Mouse (Mus musculus): ENCODE data around the gene Stag1. TPM values are rescaled to one million over a fixed set of nuclear protein-coding genes. Genes with fewer than 3 reads are reported as not detected.

Gene Stag1
- polyA plus RNA-seq (2016; fragmentation: Nextera tagmentation; extraction: Ambion mirVana) = 52.3 and 53.9 TPM in 2 replicates

- Histone ChIP-seq H3K36me3 (replicated peaks) (no peaks in the 10 kb centered on the region), H3K27ac (0 out of 2 replicates have a peak within 1 kb of the TSS, but pooled peaks have one; percentile 30), H3K9me3 (no peaks in the 10 kb centered on the region; the same call in 1 of the 2 replicates), H3K27me3 (ENCODE audit: poor library complexity, severe bottlenecking) (no peaks in the 10 kb centered on the region), H3K4me1 (peaks cover 26% of the 10 kb centered on the region), H3K4me3 (no peak within 1 kb of the TSS)
- no peak for DNase-seq (ENCODE audit: extremely low spot score, low spot score)
- 90% methylated on average over 8 of the region's 8 CpGs for WGBS
Measured at GRCm38 (mm10) chr9:100597546-100597945, at the start of gene Stag1. TSS of gene Stag1 (plus strand) at chr9:100597798.

GRCm38 (mm10) chr9:100548313-100548712 lies 49.3 kb upstream of the Stag1 start:
- 91% methylated on average over 2 of the region's 2 CpGs for WGBS
- peaks cover 12% of the 10 kb centered on the region for H3K9me3 ChIP-seq
- DNase-seq (ENCODE audit: extremely low spot score, low spot score) = no peak

DNA sequence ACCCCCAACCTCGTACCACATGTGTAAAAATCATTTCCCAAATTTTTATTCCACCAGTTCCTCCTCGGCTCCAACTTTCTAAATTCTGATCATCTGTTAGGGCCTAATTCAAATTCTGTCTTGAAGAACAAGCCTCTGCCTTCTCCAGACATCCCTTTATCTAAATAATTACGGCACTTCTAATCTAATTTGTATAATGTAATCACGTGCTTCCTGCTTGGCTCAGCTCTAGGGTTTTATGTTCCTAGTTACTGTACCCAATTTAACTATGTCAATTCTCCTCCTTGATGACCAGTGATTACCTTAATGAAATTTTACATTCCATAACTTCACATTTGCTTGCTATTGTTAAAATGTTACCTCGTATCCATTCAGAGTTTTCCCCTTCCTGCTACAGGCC lies 41.9 kb upstream of the Stag1 start:
- WGBS = 83% methylated on average over 5 of the region's 5 CpGs
- no peak overlapping the region for H3K4me3 ChIP-seq
- no peak for DNase-seq (ENCODE audit: extremely low spot score, low spot score)

More at GRCm38 (mm10) chr9:100548313-100548712, 49.3 kb upstream of the Stag1 start:
- no peak overlapping the region for H3K4me3 ChIP-seq
- no peak overlapping the region for H3K27ac ChIP-seq
- H3K4me1 ChIP-seq = peaks cover 24% of the 10 kb centered on the region
- no peaks in the 10 kb centered on the region for H3K27me3 ChIP-seq (ENCODE audit: poor library complexity, severe bottlenecking)
- peaks cover 30% of the 10 kb centered on the region for H3K36me3 ChIP-seq (replicated peaks)

GRCm38 (mm10) chr9:100558023-100558573 lies 39.5 kb upstream of the Stag1 start:
- 83% methylated on average over 4 of the region's 4 CpGs for WGBS

More for the DNA sequence above, 41.9 kb upstream of the Stag1 start:
- H3K4me1 ChIP-seq = no peaks in the 10 kb centered on the region
- no peak overlapping the region for H3K27ac ChIP-seq
- no peaks in the 10 kb centered on the region for H3K27me3 ChIP-seq (ENCODE audit: poor library complexity, severe bottlenecking)
- H3K36me3 ChIP-seq (replicated peaks) = peaks cover 15% of the 10 kb centered on the region
- H3K9me3 ChIP-seq = no peaks in the 10 kb centered on the region

DNA sequence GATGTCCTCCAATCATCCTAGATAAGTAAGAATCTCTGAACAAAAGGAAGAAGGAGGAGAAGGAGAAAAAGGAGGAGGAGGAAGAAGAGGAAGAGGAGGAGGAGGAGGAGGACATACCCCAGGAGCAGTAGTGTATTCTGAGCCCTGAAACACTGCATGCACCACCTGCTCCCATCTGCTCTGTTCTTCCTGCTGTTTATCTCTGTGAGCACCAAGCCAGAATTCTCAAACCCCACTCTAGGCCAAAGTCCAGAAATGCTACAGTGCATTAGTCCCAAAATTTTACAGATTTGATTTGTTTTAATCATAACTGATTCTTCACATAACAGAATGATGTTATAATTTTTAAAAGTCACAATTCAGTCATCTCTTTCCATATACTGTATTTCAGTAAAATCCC lies 38.6 kb upstream of the Stag1 start:
- Histone ChIP-seq H3K4me1 (no peaks in the 10 kb centered on the region), H3K27ac (no peak overlapping the region), H3K4me3 (no peak overlapping the region), H3K36me3 (replicated peaks) (no peaks in the 10 kb centered on the region), H3K9me3 (no peaks in the 10 kb centered on the region), H3K27me3 (ENCODE audit: poor library complexity, severe bottlenecking) (no peaks in the 10 kb centered on the region)
- DNase-seq (ENCODE audit: extremely low spot score, low spot score) = no peak

More at GRCm38 (mm10) chr9:100558023-100558573, 39.5 kb upstream of the Stag1 start:
- H3K4me1 ChIP-seq = no peaks in the 10 kb centered on the region
- no peak for DNase-seq (ENCODE audit: extremely low spot score, low spot score)
- H3K27ac ChIP-seq = no peak overlapping the region
- H3K36me3 ChIP-seq (replicated peaks) = peaks cover 2% of the 10 kb centered on the region
- no peaks in the 10 kb centered on the region for H3K9me3 ChIP-seq
- H3K27me3 ChIP-seq (ENCODE audit: poor library complexity, severe bottlenecking) = no peaks in the 10 kb centered on the region
- no peak overlapping the region for H3K4me3 ChIP-seq

DNA sequence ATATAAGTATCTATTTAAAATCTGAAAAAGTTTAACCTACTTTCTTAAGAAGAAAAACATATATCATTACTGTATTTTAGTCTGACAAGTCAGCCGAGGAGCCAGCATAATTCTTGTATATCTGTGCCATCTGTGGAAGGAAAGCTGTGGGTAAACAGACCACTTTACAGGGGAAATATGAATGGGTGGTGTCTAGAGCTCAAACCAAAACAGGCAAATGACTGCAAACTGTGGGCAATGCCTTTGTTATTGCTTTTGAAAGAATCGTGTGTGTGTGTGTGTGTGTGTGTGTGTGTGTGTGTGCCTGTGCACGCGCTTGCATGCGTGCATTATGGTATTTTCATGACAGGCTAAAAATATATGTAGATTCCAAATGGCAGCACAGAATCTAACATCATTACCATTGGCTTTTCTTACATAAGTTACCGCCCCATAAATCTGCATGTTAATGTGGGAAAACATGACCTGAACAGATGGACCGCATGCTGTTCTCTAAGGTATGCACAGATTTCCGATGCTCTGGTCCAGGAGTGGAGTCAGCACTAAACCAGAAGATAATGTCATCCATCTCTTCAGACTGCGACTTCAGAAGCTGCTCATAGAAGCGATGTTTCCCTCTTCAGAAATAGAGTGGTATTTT lies 37.2 kb upstream of the Stag1 start:
- no peak for DNase-seq (ENCODE audit: extremely low spot score, low spot score)
- H3K36me3 ChIP-seq (replicated peaks) = no peaks in the 10 kb centered on the region
- H3K4me1 ChIP-seq = no peaks in the 10 kb centered on the region
- 92% methylated on average over 10 of the region's 10 CpGs for WGBS
- H3K9me3 ChIP-seq = no peaks in the 10 kb centered on the region
- H3K4me3 ChIP-seq = no peak overlapping the region
- no peak overlapping the region for H3K27ac ChIP-seq
- H3K27me3 ChIP-seq (ENCODE audit: poor library complexity, severe bottlenecking) = no peaks in the 10 kb centered on the region

DNA sequence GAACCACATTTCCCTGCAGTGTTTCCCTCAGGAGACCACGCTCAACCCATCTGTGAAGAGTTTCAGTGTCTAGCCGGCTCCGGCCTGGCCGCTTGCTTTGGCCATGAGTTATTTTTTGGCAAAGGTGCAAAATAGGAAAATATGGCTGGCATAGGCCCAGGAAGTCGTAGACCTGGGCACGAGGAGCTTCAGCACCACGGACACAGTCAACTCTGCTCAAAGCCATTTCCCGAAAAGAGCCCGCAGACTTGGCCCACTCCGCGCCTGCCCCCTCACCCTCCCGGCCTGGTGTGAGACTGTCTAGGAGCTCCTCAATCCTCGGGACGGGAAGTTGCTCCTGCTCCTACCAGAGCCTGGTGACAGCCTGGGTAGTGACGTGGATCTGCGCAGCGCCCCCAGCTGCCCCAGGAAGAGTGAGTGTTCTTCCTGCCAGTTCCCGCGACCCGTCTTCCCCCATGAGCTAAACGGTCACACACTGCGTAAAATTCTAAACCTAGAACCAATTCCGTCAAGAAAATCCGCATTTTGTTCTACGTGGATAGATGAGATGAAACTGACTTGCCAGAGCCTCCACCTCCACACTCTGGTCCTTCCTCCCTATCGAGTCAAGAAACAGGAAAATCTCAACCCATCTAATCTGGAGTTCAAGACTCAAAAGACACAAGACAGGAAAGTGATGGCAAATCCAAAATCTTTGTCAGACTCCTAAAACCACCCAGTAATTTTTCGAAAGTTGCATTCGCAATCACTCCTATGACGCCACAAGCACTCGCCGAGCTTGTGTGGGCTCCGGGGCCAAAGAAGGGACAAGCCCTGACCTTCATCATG lies 27.6 kb upstream of the Stag1 start:
- peaks cover 17% of the 10 kb centered on the region for H3K4me1 ChIP-seq
- DNase-seq (ENCODE audit: extremely low spot score, low spot score) = peak; percentile 46
- whole genome bisulfite sequencing = 11% methylated on average over 32 of the region's 32 CpGs
- peaks cover 21% of the 10 kb centered on the region for H3K27me3 ChIP-seq (ENCODE audit: poor library complexity, severe bottlenecking)
- peak overlapping the region; percentile 88 for H3K27ac ChIP-seq
- peak overlapping the region; percentile 75 for H3K4me3 ChIP-seq
- H3K9me3 ChIP-seq = no peaks in the 10 kb centered on the region
- H3K36me3 ChIP-seq (replicated peaks) = no peaks in the 10 kb centered on the region

DNA sequence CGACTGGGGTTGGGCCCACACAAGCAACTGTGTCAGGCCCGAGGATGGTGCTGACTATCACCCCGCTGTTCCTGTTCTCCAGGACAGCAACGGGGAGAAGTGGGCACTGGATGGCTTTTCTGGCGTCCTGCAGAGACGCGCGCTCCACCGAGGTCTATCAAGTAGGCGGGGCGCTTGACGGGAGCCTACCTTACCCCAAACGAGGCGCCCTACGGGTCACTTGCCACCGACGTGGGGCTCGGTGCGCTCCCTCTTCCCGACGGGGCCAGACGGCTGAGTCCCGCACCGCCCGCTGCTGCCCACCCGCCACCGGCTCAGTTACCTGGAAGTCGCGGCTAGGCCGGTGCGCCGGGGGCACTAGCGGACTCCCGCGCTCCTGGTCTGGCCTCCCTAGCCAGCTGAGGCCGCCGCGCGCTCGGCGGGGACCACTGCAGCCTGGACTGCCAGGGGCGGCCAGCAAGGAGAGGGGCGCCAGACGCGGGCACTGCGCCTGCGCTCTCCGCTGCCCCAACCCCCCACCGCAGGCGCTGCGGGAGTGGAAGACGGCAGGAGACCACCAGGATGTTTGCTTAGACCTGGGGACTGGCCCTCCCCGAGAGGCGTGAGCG lies 26.9 kb upstream of the Stag1 start, which contains the start of gene Slc35g2:
Gene Slc35g2 (minus strand): TSS at position 465 of the 608 bp plus-strand sequence.
- peak; percentile 74 for DNase-seq (ENCODE audit: extremely low spot score, low spot score)
- Histone ChIP-seq H3K9me3 (no peaks in the 10 kb centered on the region), H3K27ac (peak within 1 kb of the TSS; percentile 88), H3K36me3 (replicated peaks) (no peaks in the 10 kb centered on the region), H3K27me3 (ENCODE audit: poor library complexity, severe bottlenecking) (peaks cover 21% of the 10 kb centered on the region), H3K4me1 (peaks cover 17% of the 10 kb centered on the region), H3K4me3 (peak within 1 kb of the TSS; percentile 75)
- WGBS = 0% methylated on average over 55 of the region's 55 CpGs

- Histone ChIP-seq H3K27ac (no peak overlapping the region), H3K4me3 (peak overlapping the region; percentile 75)
- WGBS = 67% methylated on average over 1 of the region's 1 CpGs
Measured at GRCm38 (mm10) chr9:100571511-100571910, 26.1 kb upstream of the Stag1 start.

GRCm38 (mm10) chr9:100573300-100573699 lies 24.3 kb upstream of the Stag1 start:
- Histone ChIP-seq H3K4me3 (no peak overlapping the region), H3K27ac (no peak overlapping the region), H3K9me3 (no peaks in the 10 kb centered on the region), H3K4me1 (peaks cover 23% of the 10 kb centered on the region), H3K27me3 (ENCODE audit: poor library complexity, severe bottlenecking) (peaks cover 21% of the 10 kb centered on the region), H3K36me3 (replicated peaks) (no peaks in the 10 kb centered on the region)
- WGBS = 78% methylated on average over 2 of the region's 2 CpGs
- DNase-seq (ENCODE audit: extremely low spot score, low spot score) = no peak

More at GRCm38 (mm10) chr9:100571511-100571910, 26.1 kb upstream of the Stag1 start:
- Histone ChIP-seq H3K4me1 (peaks cover 17% of the 10 kb centered on the region), H3K9me3 (no peaks in the 10 kb centered on the region), H3K36me3 (replicated peaks) (no peaks in the 10 kb centered on the region), H3K27me3 (ENCODE audit: poor library complexity, severe bottlenecking) (peaks cover 21% of the 10 kb centered on the region)
- no peak for DNase-seq (ENCODE audit: extremely low spot score, low spot score)

DNA sequence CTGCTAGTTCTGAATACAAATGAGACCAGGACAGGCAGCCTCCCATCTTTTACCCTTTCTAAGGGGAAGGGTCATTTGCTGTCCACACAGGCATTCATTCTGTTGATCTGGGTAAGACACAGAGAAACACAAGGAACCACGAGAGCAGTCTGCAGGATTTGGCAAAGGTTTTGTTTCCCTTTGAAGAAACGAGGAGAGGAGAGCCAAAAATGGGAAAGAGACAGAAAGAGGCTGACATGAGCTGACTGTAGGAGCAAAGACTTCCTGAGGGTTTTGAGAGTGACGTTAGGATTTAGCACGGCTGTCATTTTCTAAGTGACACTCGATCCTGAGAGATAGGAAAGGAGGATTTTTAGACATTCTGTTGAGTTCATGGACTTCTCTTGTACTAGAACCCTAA lies 23.7 kb upstream of the Stag1 start:
- Histone ChIP-seq H3K27me3 (ENCODE audit: poor library complexity, severe bottlenecking) (peaks cover 16% of the 10 kb centered on the region), H3K27ac (no peak overlapping the region), H3K4me3 (no peak overlapping the region), H3K36me3 (replicated peaks) (no peaks in the 10 kb centered on the region), H3K9me3 (no peaks in the 10 kb centered on the region), H3K4me1 (peaks cover 27% of the 10 kb centered on the region)
- WGBS = 68% methylated on average over 5 of the region's 5 CpGs
- DNase-seq (ENCODE audit: extremely low spot score, low spot score) = no peak

GRCm38 (mm10) chr9:100580196-100580740 lies 17.3 kb upstream of the Stag1 start:
- peaks cover 57% of the 10 kb centered on the region for H3K4me1 ChIP-seq
- DNase-seq (ENCODE audit: extremely low spot score, low spot score) = no peak
- WGBS = 47% methylated on average over 20 of the region's 20 CpGs
- H3K9me3 ChIP-seq = no peaks in the 10 kb centered on the region
- H3K27ac ChIP-seq = peak overlapping the region; percentile 79
- H3K27me3 ChIP-seq (ENCODE audit: poor library complexity, severe bottlenecking) = peaks cover 12% of the 10 kb centered on the region; the same call in 1 of the 2 replicates
- no peaks in the 10 kb centered on the region for H3K36me3 ChIP-seq (replicated peaks)
- H3K4me3 ChIP-seq = no peak overlapping the region; the same call in 1 of the 2 replicates

All from forebrain, embryonic 10.5 days (tissue).